ENCODE assay signal across 9 mouse cellular contexts in genomic region chr14:19041984-19042760, GRCm38 (mm10).
DNase-seq lines count a peak whose midpoint lies in the region; ATAC-seq lines count a peak whose summit lies in the region.
"Had no signal": no experiment of that assay in that cellular context is flagged by ENCODE, and none has a peak within 500 bp of the region (broad histone marks: within the 10 kb centered on the region; RNA-seq: fewer than 3 reads in every experiment).

No protein-coding gene starts in this region.

- peak overlapping the region; percentile 88 for H3K4me2 ChIP-seq in heart, embryonic 12.5 days
- H3K4me2 ChIP-seq in liver, embryonic 13.5 days = peak overlapping the region; percentile 50
- peak overlapping the region; percentile 74 for H3K4me2 ChIP-seq in neural tube, embryonic 11.5 days (ENCODE audit: low read depth)

- H3K27ac ChIP-seq in heart, embryonic 12.5 days (ENCODE audit: poor library complexity, severe bottlenecking) = no peak overlapping the region
- H3K27ac ChIP-seq in liver, embryonic 13.5 days = no peak overlapping the region
- H3K27ac ChIP-seq in neural tube, embryonic 11.5 days (ENCODE audit: low read depth, low read length) = no peak overlapping the region

- WGBS in heart, embryonic 12.5 days = 3% methylated on average over 49 of the region's 49 CpGs
- 3% methylated on average over 49 of the region's 49 CpGs for WGBS in liver, embryonic 13.5 days (ENCODE audit: insufficient replicate concordance)
- 2% methylated on average over 49 of the region's 49 CpGs for WGBS in neural tube, embryonic 11.5 days

- DNase-seq in CD4-positive helper T cell, adult 2 months (ENCODE audit: low read depth, low spot score) = peak; percentile 32
- DNase-seq in adrenal gland, postnatal 14 days = peak; percentile 78
- DNase-seq in embryo, embryonic 9.5 days (ENCODE audit: extremely low spot score) = peak; percentile 81
- peak; percentile 67 for DNase-seq in kidney, postnatal 10 days
- DNase-seq in liver, embryonic 13.5 days = no peak
- peak; percentile 79 for DNase-seq in neural tube, embryonic 11.5 days (ENCODE audit: low spot score)
- DNase-seq in thymus, postnatal 25 days = peak; percentile 58

- H3K9ac ChIP-seq in heart, embryonic 12.5 days = peak overlapping the region; percentile 64
- 0 out of 2 replicates have a peak overlapping the region, but pooled peaks have one; percentile 15 for H3K9ac ChIP-seq in liver, embryonic 13.5 days
- peak overlapping the region; percentile 32 for H3K9ac ChIP-seq in neural tube, embryonic 11.5 days (ENCODE audit: low read length)

- 0 out of 2 replicates have a peak, but pooled peaks cover 7% of the 10 kb centered on the region for H3K4me1 ChIP-seq in heart, embryonic 12.5 days (replicated peaks)
- H3K4me1 ChIP-seq in liver, embryonic 13.5 days (replicated peaks) = no peaks in the 10 kb centered on the region
- no peaks in the 10 kb centered on the region for H3K4me1 ChIP-seq in neural tube, embryonic 11.5 days (ENCODE audit: control insufficient read depth, insufficient read depth, low read length)

- no peaks in the 10 kb centered on the region for H3K9me3 ChIP-seq in heart, embryonic 12.5 days (replicated peaks)
- no peaks in the 10 kb centered on the region for H3K9me3 ChIP-seq in liver, embryonic 13.5 days (replicated peaks)
- H3K9me3 ChIP-seq in neural tube, embryonic 11.5 days (ENCODE audit: control insufficient read depth, low read length) = peaks cover 5% of the 10 kb centered on the region

- H3K27me3 ChIP-seq in heart, embryonic 12.5 days (replicated peaks) = no peaks in the 10 kb centered on the region
- H3K27me3 ChIP-seq in liver, embryonic 13.5 days = no peaks in the 10 kb centered on the region
- no peaks in the 10 kb centered on the region for H3K27me3 ChIP-seq in neural tube, embryonic 11.5 days (ENCODE audit: control insufficient read depth, insufficient read depth, low read length)

- no peaks in the 10 kb centered on the region for H3K36me3 ChIP-seq in heart, embryonic 12.5 days
- H3K36me3 ChIP-seq in liver, embryonic 13.5 days = no peaks in the 10 kb centered on the region
- no peaks in the 10 kb centered on the region for H3K36me3 ChIP-seq in neural tube, embryonic 11.5 days (ENCODE audit: control insufficient read depth, insufficient read depth, low read length)

- peak overlapping the region; percentile 47 for H3K4me3 ChIP-seq in heart, embryonic 12.5 days
- peak overlapping the region; percentile 17 for H3K4me3 ChIP-seq in liver, embryonic 13.5 days (replicated peaks)
- H3K4me3 ChIP-seq in neural tube, embryonic 11.5 days (ENCODE audit: low read depth, low read length) = peak overlapping the region; percentile 36
- H3K4me3 ChIP-seq: erythroblast, embryonic 14.5 days had no signal

- ATAC-seq in heart, embryonic 12.5 days (ENCODE audit: insufficient number of reproducible peaks, low FRiP score) = peak; percentile 59
- no peak for ATAC-seq in liver, embryonic 13.5 days (ENCODE audit: low read depth)
- peak; percentile 88 for ATAC-seq in neural tube, embryonic 11.5 days (ENCODE audit: insufficient read depth, low FRiP score, low TSS enrichment)
